Comparison of ENCODE assay signal across 8 mouse cellular contexts in the genomic region with DNA sequence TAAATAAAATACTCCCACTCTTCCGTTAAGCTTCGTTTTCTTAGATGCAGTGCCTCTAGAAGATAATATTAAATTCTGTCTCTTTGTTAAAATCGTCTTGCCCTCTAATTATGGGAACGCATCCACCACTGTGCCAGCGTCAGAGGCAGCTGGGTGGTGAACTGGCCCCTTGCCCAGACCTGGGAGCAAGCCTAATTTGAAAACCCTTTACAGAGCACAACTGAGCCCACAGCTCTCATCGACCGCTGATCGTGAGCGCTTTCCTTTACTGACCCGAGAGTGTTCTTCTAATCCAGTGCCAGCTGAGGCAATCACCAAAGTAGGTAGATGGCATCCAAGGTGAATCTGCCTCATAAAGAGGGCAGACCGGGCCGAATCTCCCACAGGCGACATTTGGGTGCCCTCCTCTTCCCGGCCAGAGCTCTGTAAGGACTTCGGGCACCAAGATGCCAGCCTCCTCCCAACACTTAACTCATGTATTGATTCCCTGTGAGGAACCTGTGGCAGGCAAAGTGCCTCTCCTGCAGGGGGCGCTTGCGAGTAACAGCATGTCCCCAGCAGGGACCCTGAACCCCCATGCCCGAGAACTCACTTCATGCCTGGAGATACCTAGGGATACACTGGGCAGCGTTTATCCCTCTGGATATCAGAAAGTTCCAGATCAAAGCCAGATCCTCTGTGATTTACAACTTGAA.
DNase-seq lines count a peak whose midpoint lies in the region; ATAC-seq and TF ChIP-seq lines count a peak whose summit lies in the region.

No protein-coding gene starts in this region.

- H3K4me1 ChIP-seq in intestine, embryonic 14.5 days (replicated peaks; ENCODE audit: control insufficient read depth, insufficient read depth, low read length), result peaks cover 17% of the 10 kb centered on the region
- H3K4me1 ChIP-seq in intestine, embryonic 16.5 days (ENCODE audit: control insufficient read depth, insufficient read depth, low read length), result peaks cover 9% of the 10 kb centered on the region; the same call in 1 of the 2 replicates

- 0 out of 2 replicates have a peak, but pooled peaks cover 3% of the 10 kb centered on the region for H3K36me3 ChIP-seq in intestine, embryonic 14.5 days (ENCODE audit: control insufficient read depth, insufficient read depth, low read length)
- no peaks in the 10 kb centered on the region for H3K36me3 ChIP-seq in intestine, embryonic 16.5 days (ENCODE audit: control insufficient read depth, insufficient read depth, low read length)

- peak; percentile 82 for TF ChIP-seq CTCF in layer of hippocampus, adult 2 months (conservative IDR thresholded peaks at IDR 0.05)

- DNase-seq in intestine, embryonic 14.5 days (ENCODE audit: low spot score), result no peak
- DNase-seq in MN1 (ENCODE audit: low spot score) (peak; percentile 80), liver (no peak)
- DNase-seq in cerebellum, postnatal 4 days (ENCODE audit: low spot score in 2 of 2), result peak; percentile 46 to 81
- peak; percentile 51 to 65 for DNase-seq in layer of hippocampus, adult 2 months (ENCODE audit: low spot score in 2 of 2)
- peak; percentile 88 for DNase-seq in right cerebral cortex, postnatal 10 days (ENCODE audit: low spot score in 2 of 2)
- no peak for DNase-seq in kidney, adult 18-20 months

- H3K9me3 ChIP-seq in intestine, embryonic 14.5 days (ENCODE audit: control insufficient read depth, low read length), result no peaks in the 10 kb centered on the region
- no peaks in the 10 kb centered on the region for H3K9me3 ChIP-seq in intestine, embryonic 16.5 days (ENCODE audit: control insufficient read depth, low read length)

- no peak overlapping the region for H3K4me3 ChIP-seq in intestine, embryonic 14.5 days (ENCODE audit: low read depth, low read length)
- H3K4me3 ChIP-seq in intestine, embryonic 16.5 days (ENCODE audit: low read length), result no peak overlapping the region
- peak overlapping the region; percentile 43 for H3K4me3 ChIP-seq in layer of hippocampus, adult 2 months

- no peak overlapping the region for H3K9ac ChIP-seq in intestine, embryonic 14.5 days (ENCODE audit: low read length)
- H3K9ac ChIP-seq in intestine, embryonic 16.5 days (ENCODE audit: low read depth, low read length), result no peak overlapping the region

- WGBS in intestine, embryonic 14.5 days, result 89% methylated on average over 19 of the region's 19 CpGs
- WGBS in intestine, embryonic 16.5 days, result 86% methylated on average over 19 of the region's 19 CpGs

- H3K27ac ChIP-seq in intestine, embryonic 14.5 days (ENCODE audit: low read depth), result peak overlapping the region; percentile 22; the same call in 1 of the 2 replicates
- no peak overlapping the region for H3K27ac ChIP-seq in intestine, embryonic 16.5 days (ENCODE audit: low read length)
- H3K27ac ChIP-seq in layer of hippocampus, adult 2 months, result peak overlapping the region; percentile 36

- no peaks in the 10 kb centered on the region for H3K27me3 ChIP-seq in intestine, embryonic 14.5 days (replicated peaks; ENCODE audit: control insufficient read depth, insufficient read depth, low read length)
- H3K27me3 ChIP-seq in intestine, embryonic 16.5 days (replicated peaks; ENCODE audit: control insufficient read depth, insufficient read depth, low read length), result no peaks in the 10 kb centered on the region

- no peak for ATAC-seq in intestine, embryonic 14.5 days (replicated peaks; ENCODE audit: low FRiP score, low TSS enrichment, low read depth)
- no peak for ATAC-seq in intestine, embryonic 16.5 days

- H3K4me2 ChIP-seq in intestine, embryonic 14.5 days (ENCODE audit: low read length), result no peak overlapping the region
- H3K4me2 ChIP-seq in intestine, embryonic 16.5 days (ENCODE audit: low read depth, low read length), result no peak overlapping the region

Comparison
In these comparisons a context has a peak if more than half of its experiments do, and no peak if none do; other contexts are left out.
1. DNase-seq: peak in MN1 (single experiment), cerebellum, postnatal 4 days (2 of 2), layer of hippocampus, adult 2 months (2 of 2) and right cerebral cortex, postnatal 10 days (2 of 2); none in intestine, embryonic 14.5 days (single experiment), kidney, adult 18-20 months (single experiment) and liver (single experiment).